Mouse (Mus musculus): ENCODE results near the gene Gatb.

- TF ChIP-seq TAL1 (IDR thresholded peaks at IDR 0.05; ENCODE audit: low read length) = no peak
- no peak for TF ChIP-seq GATA1 (IDR thresholded peaks at IDR 0.05; ENCODE audit: low read length)
These were observed 30.3 kb upstream of the Gatb start for GRCm38 (mm10) chr3:85543652-85544051.
